Mouse (Mus musculus) liver, adult 2 months (tissue): ENCODE measurements around the gene Pard6b. TPM values are rescaled to one million over a fixed set of nuclear protein-coding genes. Genes with fewer than 3 reads are reported as not detected.

Source experiments
- DNase-seq: peaks from one replicate; pipeline ENCODE4 v3.0.0-alpha.2; 2011; ENCODE audit warnings: low read depth, low spot score; ENCODE audit errors: extremely low read depth
- H3K27ac ChIP-seq: fragments of 200-500 bp; replicated peaks from 2 replicates; pipeline ENCODE4 v1.5.1; 2012; ENCODE audit warnings: low read depth, mild to moderate bottlenecking, control low read depth, inconsistent platforms, low read length; ENCODE audit not compliant: insufficient read depth
- H3K27me3 ChIP-seq: fragments of 200-500 bp; 2 replicates; pipeline ENCODE4 v1.6.1; 2012; ENCODE audit warnings: mild to moderate bottlenecking, moderate library complexity, low read length, inconsistent platforms; ENCODE audit not compliant: control insufficient read depth, insufficient read depth
- H3K36me3 ChIP-seq: fragments of 200-500 bp; 2 replicates; pipeline ENCODE4 v1.6.1; 2012; ENCODE audit warnings: low read length, inconsistent platforms; ENCODE audit not compliant: control insufficient read depth, insufficient read depth
- H3K4me1 ChIP-seq: fragments of 200-500 bp; 2 replicates; pipeline ENCODE4 v1.6.1; 2011; ENCODE audit warnings: low read length; ENCODE audit not compliant: control insufficient read depth, insufficient read depth
- H3K4me3 ChIP-seq: fragments of 200-500 bp; 2 replicates; pipeline ENCODE4 v1.5.1; 2011; ENCODE audit warnings: low read depth, mild to moderate bottlenecking, control low read depth, low read length, moderate library complexity; ENCODE audit not compliant: insufficient read depth
- H3K79me2 ChIP-seq: fragments of 200-500 bp; 2 replicates; pipeline ENCODE4 v1.6.1; 2012; ENCODE audit warnings: inconsistent platforms, mild to moderate bottlenecking, low read length, moderate library complexity; ENCODE audit not compliant: control insufficient read depth, insufficient read depth
- H3K9ac ChIP-seq: fragments of 200-500 bp; 2 replicates; pipeline ENCODE4 v1.6.1; 2012; ENCODE audit warnings: low read depth, mild to moderate bottlenecking, control low read depth, inconsistent platforms, low read length
- CTCF ChIP-seq: fragments of 200-500 bp; IDR thresholded peaks from 2 replicates; pipeline ENCODE4 v1.5.1; 2011; ENCODE audit warnings: low read depth, low read length, control low read depth
- POLR2A ChIP-seq: fragments of 200-500 bp; IDR thresholded peaks from 2 replicates; pipeline ENCODE4 v1.6.1; 2011; ENCODE audit warnings: low read length, control low read depth; ENCODE audit not compliant: insufficient read depth; ENCODE audit errors: extremely low read depth
- WGBS: fragments of 180-500 bp; shearing (Covaris S2); methylation state at CpG from one replicate; pipeline ENCODE4 v1.1.7; 2018; 5-methylcytosine and 5-hydroxymethylcytosine counted together
- polyA plus RNA-seq: library from polyadenylated mRNA; depleted of rRNA; stranded (reverse); fragments of >200 nt; gene quantifications from 2 replicates; pipeline ENCODE4 v1.2.3, GENCODE M21; 2012
- total RNA-seq: library from RNA; depleted of rRNA; stranded (reverse); fragments of >200 nt; gene quantifications from 2 replicates; pipeline ENCODE4 v1.2.3, GENCODE M21; 2014

Gene Pard6b
- total and polyA plus RNA-seq, 2 experiments, result 1.7 to 5.3 TPM

DNA sequence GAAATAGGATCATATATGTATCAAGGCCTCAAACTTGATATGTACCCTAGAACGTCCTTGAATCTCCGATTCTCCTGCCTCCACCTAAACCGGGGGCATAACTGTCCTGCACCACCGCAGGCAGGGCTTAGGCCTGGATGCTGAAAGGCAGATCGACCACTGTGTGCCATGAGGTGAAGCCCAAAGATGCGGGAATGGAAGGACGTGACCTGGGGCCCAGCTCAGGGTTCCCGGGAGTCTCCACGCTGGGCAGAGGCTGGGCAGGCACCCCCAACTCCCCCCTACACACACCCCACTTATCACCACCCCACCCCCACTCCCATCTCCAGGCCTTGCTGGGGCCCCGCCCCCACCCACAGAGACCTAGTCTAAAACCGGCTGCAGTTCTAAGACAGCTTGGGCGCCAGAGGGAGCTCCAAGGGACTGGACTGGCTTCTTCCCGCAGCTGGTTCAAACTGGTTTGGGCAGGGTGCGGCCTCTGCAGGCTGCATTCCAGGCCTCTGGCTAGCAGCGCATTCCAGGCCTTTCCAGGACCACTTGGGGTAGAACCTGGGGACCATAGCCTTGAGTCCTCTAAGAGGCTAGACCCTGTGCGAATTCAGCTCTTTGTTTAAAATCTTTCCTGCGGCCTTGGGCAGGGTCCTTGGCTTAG is 34.0 kb downstream of the Pard6b start:
- peak; percentile 15 for DNase-seq
- Histone ChIP-seq H3K4me3 (no peak overlapping the region), H3K27me3 (no peaks in the 10 kb centered on the region), H3K36me3 (no peaks in the 10 kb centered on the region), H3K4me1 (peaks cover 3% of the 10 kb centered on the region), H3K9ac (no peak overlapping the region), H3K27ac (no peak overlapping the region), H3K79me2 (no peaks in the 10 kb centered on the region)
- WGBS, result 64% methylated on average over 17 of the region's 17 CpGs
- TF ChIP-seq CTCF, result peak; percentile 43
- no peak for TF ChIP-seq POLR2A

DNA sequence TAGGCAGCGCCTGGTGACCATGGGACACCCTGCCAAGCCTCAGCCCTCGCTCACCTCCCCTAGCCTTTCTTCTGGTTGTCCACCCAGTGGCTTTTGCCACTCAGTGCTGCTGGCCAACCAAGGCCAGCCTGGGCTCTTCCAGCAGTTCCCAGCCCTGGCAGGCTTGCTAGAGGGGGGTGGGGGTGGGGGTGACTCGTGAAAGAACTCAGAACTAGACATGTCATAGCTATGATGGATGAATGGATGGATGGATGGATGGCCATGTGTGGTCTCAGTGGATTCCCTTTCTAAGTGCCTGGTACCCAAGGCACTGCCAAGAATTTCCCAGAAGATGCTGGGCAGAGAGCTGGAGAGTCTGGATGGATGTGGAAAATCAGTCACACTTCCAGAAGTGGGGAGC is 35.0 kb downstream of the Pard6b start:
- no peaks in the 10 kb centered on the region for H3K27me3 ChIP-seq
- 94% methylated on average over 3 of the region's 3 CpGs for WGBS
- DNase-seq, result no peak
- no peaks in the 10 kb centered on the region for H3K36me3 ChIP-seq
- TF ChIP-seq CTCF (no peak), POLR2A (no peak)
- H3K4me1 ChIP-seq, result peaks cover 3% of the 10 kb centered on the region
- no peak overlapping the region for H3K27ac ChIP-seq
- H3K9ac ChIP-seq, result no peak overlapping the region
- H3K79me2 ChIP-seq, result no peaks in the 10 kb centered on the region
- H3K4me3 ChIP-seq, result no peak overlapping the region

DNA sequence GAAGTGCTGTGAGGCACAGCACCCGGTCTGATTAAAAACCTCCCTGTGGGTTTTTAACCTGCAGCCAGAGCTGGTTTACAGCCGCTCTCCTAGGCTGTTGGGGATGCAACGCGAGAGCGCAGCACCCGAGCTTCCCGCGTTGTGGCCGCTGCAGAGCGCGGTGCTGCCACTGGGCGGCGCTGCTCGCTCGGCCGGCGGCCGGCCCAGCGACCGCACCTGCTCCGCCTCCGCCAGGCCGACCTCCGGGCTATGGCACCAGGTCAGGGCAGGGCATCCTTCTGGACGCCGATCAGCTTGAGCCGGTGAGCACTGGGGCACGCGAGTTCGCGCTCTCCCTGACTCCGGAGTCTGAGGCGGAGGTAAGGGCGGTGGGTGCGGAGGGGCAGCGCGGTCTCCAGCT is 36.3 kb downstream of the Pard6b start:
- no peaks in the 10 kb centered on the region for H3K79me2 ChIP-seq
- H3K4me1 ChIP-seq, result peaks cover 3% of the 10 kb centered on the region
- no peaks in the 10 kb centered on the region for H3K36me3 ChIP-seq
- no peak overlapping the region for H3K27ac ChIP-seq
- peak; percentile 47 for DNase-seq
- peak overlapping the region; percentile 68 for H3K9ac ChIP-seq
- no peaks in the 10 kb centered on the region for H3K27me3 ChIP-seq
- TF ChIP-seq CTCF (peak; percentile 92), POLR2A (no peak)
- WGBS, result under 1% methylated on average over 37 of the region's 37 CpGs
- peak overlapping the region; percentile 58; the same call in 1 of the 2 replicates for H3K4me3 ChIP-seq

DNA sequence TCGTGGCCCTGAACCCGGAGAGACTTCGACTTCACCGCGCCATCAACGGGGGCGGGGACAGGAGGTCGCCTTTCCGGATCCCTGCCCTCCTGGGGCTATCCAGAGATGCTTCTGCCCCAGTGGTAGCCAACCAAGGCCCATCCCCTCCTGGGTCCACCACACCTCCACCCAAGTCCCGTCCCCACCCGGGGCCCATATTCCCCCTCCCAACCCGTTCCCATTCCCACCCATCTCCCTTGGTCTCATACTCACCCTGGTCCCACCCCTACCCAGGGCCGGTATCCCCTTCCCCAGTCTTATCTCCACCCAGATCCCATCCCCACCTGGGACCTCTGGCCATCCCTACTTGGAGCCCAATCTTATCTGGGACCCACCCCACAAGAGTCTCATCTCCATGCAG is 36.7 kb downstream of the Pard6b start:
- no peak overlapping the region for H3K27ac ChIP-seq
- no peaks in the 10 kb centered on the region for H3K27me3 ChIP-seq
- H3K36me3 ChIP-seq, result no peaks in the 10 kb centered on the region
- WGBS, result 4% methylated on average over 13 of the region's 13 CpGs
- H3K4me1 ChIP-seq, result peaks cover 3% of the 10 kb centered on the region
- TF ChIP-seq POLR2A, result no peak
- TF ChIP-seq CTCF, result no peak
- no peak for DNase-seq
- H3K79me2 ChIP-seq, result no peaks in the 10 kb centered on the region
- H3K4me3 ChIP-seq, result peak overlapping the region; percentile 58; the same call in 1 of the 2 replicates
- H3K9ac ChIP-seq, result peak overlapping the region; percentile 68

DNA sequence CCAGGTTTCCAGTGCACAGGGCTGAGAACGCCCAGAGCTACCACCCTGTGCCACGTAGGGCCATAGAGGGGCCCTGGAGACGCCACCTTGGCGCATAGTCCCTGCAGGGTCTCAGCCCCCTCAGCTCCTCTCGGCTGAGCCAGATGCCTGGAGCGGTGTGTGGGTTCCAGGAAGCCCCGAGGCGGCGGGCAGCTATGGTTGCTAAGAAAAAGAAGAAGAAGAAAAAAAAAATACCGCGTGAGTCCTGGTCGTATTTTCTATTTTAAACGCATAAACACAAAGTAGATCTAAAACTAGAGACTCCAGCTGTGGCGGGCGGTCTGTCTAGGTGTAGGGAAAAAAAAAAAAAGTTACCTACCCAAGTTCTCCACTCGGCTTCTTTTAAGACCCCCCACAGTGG is 37.2 kb downstream of the Pard6b start:
- no peaks in the 10 kb centered on the region for H3K79me2 ChIP-seq
- H3K4me3 ChIP-seq, result no peak overlapping the region
- no peaks in the 10 kb centered on the region for H3K27me3 ChIP-seq
- no peak overlapping the region for H3K27ac ChIP-seq
- no peak for TF ChIP-seq CTCF
- no peak for TF ChIP-seq POLR2A
- no peaks in the 10 kb centered on the region for H3K36me3 ChIP-seq
- DNase-seq, result no peak
- 77% methylated on average over 16 of the region's 16 CpGs for WGBS
- peaks cover 3% of the 10 kb centered on the region for H3K4me1 ChIP-seq
- H3K9ac ChIP-seq, result no peak overlapping the region

DNA sequence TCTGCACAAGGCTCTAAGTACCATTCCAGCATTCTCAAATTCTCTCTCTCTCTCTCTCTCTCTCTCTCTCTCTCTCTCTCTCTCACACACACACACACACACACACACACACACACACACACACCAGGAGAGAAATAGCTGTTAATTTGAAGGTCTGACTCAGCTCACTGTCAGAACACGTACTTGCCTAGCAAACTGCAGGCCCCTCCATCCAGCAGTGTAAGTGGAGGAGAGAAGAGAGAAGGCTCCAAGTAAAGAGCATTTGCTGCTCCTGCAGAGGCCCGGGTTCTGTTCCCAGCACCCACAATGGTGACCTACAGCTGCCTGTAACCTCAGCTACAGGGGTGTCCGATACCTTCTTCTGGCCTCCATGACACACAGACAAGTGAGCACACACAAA is 37.7 kb downstream of the Pard6b start:
- no peak for DNase-seq
- Histone ChIP-seq H3K4me3 (no peak overlapping the region), H3K36me3 (no peaks in the 10 kb centered on the region), H3K9ac (no peak overlapping the region), H3K27me3 (no peaks in the 10 kb centered on the region), H3K4me1 (peaks cover 3% of the 10 kb centered on the region), H3K27ac (no peak overlapping the region), H3K79me2 (no peaks in the 10 kb centered on the region)
- TF ChIP-seq POLR2A (no peak), CTCF (no peak)
- WGBS, result 91% methylated on average over 3 of the region's 3 CpGs
